Mouse (Mus musculus) ES-E14 (cell line): ENCODE measurements at regions not wholly inside any gene's neighbourhood (a gene's known extent, or its start where the extent isn't known, plus 50 kb on each side); places are given as distances from the start of the nearest gene placed in this dataset.

Experiments used
- HCFC1 ChIP-seq: IDR thresholded peaks from 2 replicates; pipeline ENCODE4 v1.6.1; 2012; ENCODE audit warnings: low read length, inconsistent platforms, borderline replicate concordance; ENCODE audit not compliant: insufficient read depth
- MAFK ChIP-seq: IDR thresholded peaks from 2 replicates; pipeline ENCODE4 v1.6.1; 2014; ENCODE audit warnings: mild to moderate bottlenecking, low read depth, low read length, inconsistent platforms; ENCODE audit not compliant: insufficient read depth

DNA sequence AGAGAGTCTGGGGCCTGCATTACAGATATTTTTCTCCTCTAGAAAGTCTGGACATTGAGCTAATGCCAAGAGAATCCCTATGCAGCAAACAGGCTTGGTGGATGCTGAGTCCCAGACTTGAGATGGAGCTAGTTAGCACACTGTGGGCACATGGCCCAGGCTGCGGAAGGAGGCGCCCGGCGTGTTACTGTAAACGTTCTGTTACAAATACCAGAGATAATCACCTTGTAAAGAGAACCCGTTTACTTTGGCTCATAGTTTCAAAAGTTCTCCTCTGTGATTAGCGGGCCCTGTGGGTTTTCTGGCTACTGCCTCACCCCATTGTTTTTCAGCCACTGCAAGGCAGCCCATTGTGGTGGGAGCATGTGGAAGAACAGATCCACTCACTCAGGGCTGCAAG, 264.6 kb downstream of the Cyp26b1 start:
- TF ChIP-seq HCFC1 (no peak), MAFK (no peak)
